Mouse (Mus musculus): ENCODE measurements around the gene Cblc. TPM values are rescaled to one million over a fixed set of nuclear protein-coding genes. Genes with fewer than 3 reads are reported as not detected.

Cblc gene
- total RNA-seq, 2 experiments from 2014 or later = 0.50 TPM; not detected in 1

DNA sequence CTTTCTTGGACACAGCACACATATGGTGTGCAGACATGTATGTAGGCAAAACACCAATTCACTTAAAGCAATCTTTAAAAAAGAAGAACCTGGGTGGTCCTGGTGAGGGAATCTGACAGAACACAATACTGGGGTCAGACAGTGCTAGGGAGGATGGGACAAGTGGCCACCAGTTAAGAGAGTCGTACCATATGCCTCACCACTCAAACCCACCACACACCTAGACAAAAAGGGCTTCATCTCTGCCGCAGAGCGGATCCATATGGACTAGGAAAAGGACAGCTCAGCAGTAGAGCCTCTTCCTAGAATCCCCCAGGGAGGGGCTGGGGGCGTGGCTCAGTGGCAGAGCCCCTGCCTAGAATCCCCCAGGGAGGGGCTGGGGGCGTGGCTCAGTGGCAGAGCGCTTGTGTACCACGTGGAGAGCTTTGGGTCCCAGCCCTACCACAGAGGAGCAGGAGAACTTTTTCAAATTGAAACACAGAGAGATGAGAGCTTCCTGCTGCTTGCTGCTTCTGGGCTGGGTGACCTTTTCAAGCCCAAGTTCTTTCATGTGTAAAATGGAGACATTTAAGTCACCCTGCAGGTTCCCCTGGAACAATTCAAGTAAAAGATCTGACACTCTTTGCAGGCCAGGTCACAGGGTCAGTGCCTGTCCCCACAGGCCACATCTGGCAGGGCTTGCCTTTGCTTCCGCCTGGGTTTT is 55.1 kb downstream of the Cblc start:
- DNase-seq = peak in 1 of 2 experiments; percentile 48
- intact Hi-C loops (cut with DNase I) = no loop called here

DNA sequence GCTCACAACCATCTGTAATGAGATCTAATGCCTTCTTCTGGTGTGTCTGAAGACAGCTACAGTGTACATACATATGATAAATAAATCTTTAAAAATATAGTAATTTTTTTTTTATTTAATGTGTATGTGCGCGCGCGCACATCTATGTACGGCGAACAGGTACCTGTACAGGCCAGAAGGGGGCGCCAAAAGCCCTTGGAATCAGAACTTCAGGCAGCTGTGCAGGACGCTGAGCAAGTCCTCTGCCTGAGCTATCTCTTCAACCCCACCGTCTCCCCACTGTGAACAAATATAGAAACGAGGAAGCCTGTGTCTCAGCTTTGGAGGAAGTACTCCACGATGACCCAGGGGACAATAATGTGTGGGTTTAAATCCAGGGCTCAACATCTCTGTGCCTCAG is 56.3 kb downstream of the Cblc start:
- no peak for DNase-seq

GRCm38 (mm10) chr7:19738771-19739170 is 57.8 kb downstream of the Cblc start:
- intact Hi-C loops (cut with DNase I) = loop anchor here (2.0 kb wide), 1 partner anchor 14 kb away; no protein-coding TSS in a partner anchor
- DNase-seq = no peak

More for the DNA sequence above, 56.3 kb downstream of the Cblc start:
- intact Hi-C loops (cut with DNase I) = no loop called here

DNA sequence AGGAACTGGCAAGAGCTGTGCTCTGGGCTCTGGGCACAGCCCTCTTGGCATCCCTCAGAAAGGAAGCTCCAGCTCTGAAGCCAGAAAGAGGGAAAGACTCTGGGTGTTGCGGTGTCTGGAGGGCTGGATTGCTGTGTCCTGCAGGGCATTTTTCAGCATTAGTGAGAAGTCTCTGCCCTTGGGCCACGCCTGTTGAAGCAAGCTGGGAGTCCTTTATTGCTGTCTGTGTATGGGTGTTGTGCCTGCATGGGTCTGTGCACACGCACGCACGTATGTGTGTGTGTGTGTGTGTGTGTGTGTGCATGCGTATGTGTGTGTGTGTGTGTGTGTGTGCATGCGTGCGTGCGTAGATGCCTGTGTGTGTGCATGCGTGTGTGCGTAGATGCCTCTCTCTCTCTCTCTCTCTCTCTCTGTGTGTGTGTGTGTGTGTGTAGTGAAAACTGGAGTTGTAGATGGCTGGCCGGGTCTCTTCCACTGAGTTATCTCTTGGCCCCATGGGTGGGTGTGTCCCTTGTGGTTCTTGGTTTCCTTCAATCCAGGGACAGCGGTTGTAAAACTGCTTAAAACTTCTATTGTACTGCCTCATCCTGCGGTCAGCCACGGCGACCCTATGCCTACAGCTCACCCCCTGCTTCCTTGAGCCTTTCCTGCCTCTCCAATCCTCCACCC is 60.1 kb downstream of the Cblc start:
- no peak for DNase-seq
- intact Hi-C loops (cut with DNase I) = no loop called here

DNA sequence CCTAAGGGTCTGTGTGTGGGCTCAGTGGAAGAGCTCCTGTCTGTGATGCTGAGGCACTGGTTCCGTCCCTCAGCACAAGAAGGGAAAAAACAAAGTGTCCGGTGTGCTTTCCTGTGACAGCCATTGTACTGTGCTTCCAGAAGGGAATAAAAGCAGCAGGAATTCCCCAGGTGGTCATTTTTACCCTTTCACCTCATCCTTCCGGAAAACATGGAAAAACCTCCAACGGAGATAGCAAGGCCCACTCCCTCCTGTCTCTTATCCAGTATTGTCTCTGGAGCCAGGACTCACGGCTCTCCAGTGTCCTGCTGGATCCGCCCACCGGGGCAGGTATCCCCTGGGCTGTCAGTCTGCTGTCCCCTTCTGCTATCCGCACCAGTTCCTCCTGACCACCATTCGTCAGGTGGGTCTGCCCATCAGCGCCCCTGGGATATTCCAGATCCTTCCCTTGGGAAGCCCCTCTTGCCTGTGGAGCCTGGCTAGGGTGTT is 62.4 kb downstream of the Cblc start:
- DNase-seq = no peak
- intact Hi-C loops (cut with DNase I) = no loop called here

Other genes starting within 250 kb of the Cblc start
- gene Ppp1r37, start 233.7 kb downstream of the Cblc start, total RNA-seq (2021) = 10 to 100 TPM; 43.1 to 46.2 TPM
- not detected for gene Zfp296, start 219.5 kb downstream of the Cblc start, total RNA-seq (2021)
- gene Gemin7, start 219.2 kb downstream of the Cblc start, total RNA-seq (2021) = 10 to 100 TPM; 54.5 to 58.0 TPM
- gene Clasrp, start 192.3 kb downstream of the Cblc start, total RNA-seq (2021) = 10 to 100 TPM; 24.1 to 29.5 TPM
- 10 to 100 TPM in 1 of 2 experiments, 1 to 10 TPM in 1; 9.4 to 12.0 TPM for gene Relb, start 167.4 kb downstream of the Cblc start, total RNA-seq (2021)
- 100 to 1,000 TPM in 1 of 2 experiments, 10 to 100 TPM in 1; 95.2 to 102 TPM for gene Clptm1, start 131.8 kb downstream of the Cblc start, total RNA-seq (2021)
- under 1 TPM in 1 of 2 experiments, not detected in 1; 0.60 TPM for gene Apoc2, start 118.9 kb downstream of the Cblc start, total RNA-seq (2021)
- not detected for gene Gm44805, start 115.4 kb downstream of the Cblc start, total RNA-seq (2021)
- not detected for gene Apoc4, start 115.3 kb downstream of the Cblc start, total RNA-seq (2021)
- gene Apoc1, start 104.1 kb downstream of the Cblc start, total RNA-seq (2021) = 10 to 100 TPM in 1 of 2 experiments, 1 to 10 TPM in 1; 5.2 to 14.7 TPM
- 100 to 1,000 TPM; 268 to 276 TPM for gene Apoe, start 97.6 kb downstream of the Cblc start, total RNA-seq (2021)
- 100 to 1,000 TPM; 129 to 131 TPM for gene Tomm40, start 81.4 kb downstream of the Cblc start, total RNA-seq (2021)
- 10 to 100 TPM; 43.1 to 45.2 TPM for gene Nectin2, start 46.3 kb downstream of the Cblc start, total RNA-seq (2021)
- gene Bcam, start 25.8 kb downstream of the Cblc start, total RNA-seq (2021) = 100 to 1,000 TPM; 299 to 317 TPM
- gene Bcl3, start 26.0 kb upstream of the Cblc start, total RNA-seq (2021) = 1 to 10 TPM; 5.6 to 5.7 TPM
- gene Gm19345, start 55.2 kb upstream of the Cblc start, total RNA-seq (2021) = not detected
- not detected for gene Ceacam16, start 64.5 kb upstream of the Cblc start, total RNA-seq (2021)
- gene Ceacam19, start 91.2 kb upstream of the Cblc start, total RNA-seq (2021) = not detected
- 10 to 100 TPM; 21.2 to 23.1 TPM for gene Pvr, start 124.4 kb upstream of the Cblc start, total RNA-seq (2021)
- 1 to 10 TPM; 1.4 to 3.6 TPM for gene Igsf23, start 153.9 kb upstream of the Cblc start, total RNA-seq (2021)
- gene Ceacam20, start 168.6 kb upstream of the Cblc start, total RNA-seq (2021) = not detected
- gene Nlrp9b, start 194.7 kb upstream of the Cblc start, total RNA-seq (2021) = not detected